ENCODE assay signal across 12 mouse cellular contexts in the genomic region with DNA sequence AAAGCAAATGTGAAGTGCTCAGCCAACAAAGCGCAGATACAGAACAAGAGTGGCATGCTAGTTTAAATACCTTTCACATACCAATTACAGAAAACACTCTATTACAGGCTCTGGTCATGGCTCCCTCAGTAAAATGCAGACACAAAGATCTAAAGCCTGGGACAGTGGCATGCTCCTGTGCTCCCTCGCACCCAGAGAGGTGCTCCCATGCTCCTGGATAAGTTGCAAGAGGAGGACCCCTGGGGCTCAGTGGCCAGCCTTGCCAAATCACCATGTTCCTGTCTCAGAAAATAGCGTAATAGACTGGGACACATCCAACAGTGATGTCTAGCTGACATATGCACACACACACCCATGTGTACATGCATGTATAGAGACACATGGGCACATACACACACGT.
"Had no signal": no experiment of that assay in that cellular context is flagged by ENCODE, and none has a peak within 500 bp of the region (broad histone marks: within the 10 kb centered on the region; RNA-seq: fewer than 3 reads in every experiment).

No protein-coding gene starts in this region.

- H3K9ac ChIP-seq: liver, embryonic 12.5 days; liver, embryonic 14.5 days; lung, embryonic 14.5 days; midbrain, embryonic 12.5 days; midbrain, embryonic 15.5 days; neural tube, embryonic 13.5 days; neural tube, embryonic 15.5 days had no signal

- ATAC-seq: liver, embryonic 12.5 days; midbrain, embryonic 15.5 days had no signal

- H3K9me3 ChIP-seq: liver, embryonic 12.5 days; midbrain, embryonic 12.5 days; midbrain, embryonic 15.5 days; neural tube, embryonic 13.5 days; neural tube, embryonic 15.5 days had no signal

- H3K27ac ChIP-seq: liver, embryonic 12.5 days; liver, embryonic 14.5 days; midbrain, embryonic 12.5 days; midbrain, embryonic 15.5 days; neural tube, embryonic 13.5 days; neural tube, embryonic 15.5 days had no signal

- DNase-seq: lung, adult 18-20 months; lung, embryonic 14.5 days; lung, postnatal 10 days; lung, postnatal 4 days; right cerebral cortex, postnatal 14 days had no signal

- H3K4me1 ChIP-seq: megakaryocyte, embryonic 14.5 days; midbrain, embryonic 12.5 days; midbrain, embryonic 15.5 days had no signal

- H3K36me3 ChIP-seq: liver, embryonic 12.5 days; midbrain, embryonic 12.5 days; midbrain, embryonic 15.5 days; neural tube, embryonic 13.5 days; neural tube, embryonic 15.5 days had no signal

- H3K4me3 ChIP-seq: liver, embryonic 12.5 days; megakaryocyte, embryonic 14.5 days; midbrain, embryonic 12.5 days; midbrain, embryonic 15.5 days; neural tube, embryonic 13.5 days; neural tube, embryonic 15.5 days had no signal

- H3K4me2 ChIP-seq: liver, embryonic 12.5 days; lung, embryonic 14.5 days; midbrain, embryonic 12.5 days; midbrain, embryonic 15.5 days; neural tube, embryonic 13.5 days; neural tube, embryonic 15.5 days had no signal

- H3K27me3 ChIP-seq: liver, embryonic 12.5 days; megakaryocyte, embryonic 14.5 days; midbrain, embryonic 12.5 days; midbrain, embryonic 15.5 days; neural tube, embryonic 13.5 days; neural tube, embryonic 15.5 days had no signal
